Mouse (Mus musculus) cerebellum, adult 2 months (tissue): ENCODE results near the gene Shisa5. TPM values are rescaled to one million over a fixed set of nuclear protein-coding genes. Genes with fewer than 3 reads are reported as not detected.

Experiments used
- DNase-seq, 2 experiments: peaks; one replicate each; pipeline ENCODE4 v3.0.0; 2021
- H3K27ac ChIP-seq: fragments of 200-500 bp; 2 replicates; pipeline ENCODE4 v1.5.1; 2012; ENCODE audit warnings: low read length, control low read depth, inconsistent platforms; ENCODE audit not compliant: insufficient read depth
- H3K27me3 ChIP-seq: fragments of 200-500 bp; 2 replicates; pipeline ENCODE4 v1.6.1; 2012; ENCODE audit warnings: inconsistent platforms, mild to moderate bottlenecking, low read length, moderate library complexity; ENCODE audit not compliant: control insufficient read depth, insufficient read depth
- H3K4me1 ChIP-seq: fragments of 200-500 bp; 2 replicates; pipeline ENCODE4 v1.6.1; 2011; ENCODE audit warnings: low read length; ENCODE audit not compliant: control insufficient read depth, insufficient read depth
- H3K4me3 ChIP-seq: fragments of 200-500 bp; replicated peaks from 2 replicates; pipeline ENCODE3; 2011; ENCODE audit warnings: mild to moderate bottlenecking, low read depth, low read length, control low read depth; ENCODE audit not compliant: insufficient read depth
- CTCF ChIP-seq: fragments of 200-500 bp; IDR thresholded peaks from 2 replicates; pipeline ENCODE4 v1.5.1; 2011; ENCODE audit warnings: low read depth, mild to moderate bottlenecking, control low read depth, low read length, moderate library complexity, borderline replicate concordance; ENCODE audit not compliant: insufficient read depth
- POLR2A ChIP-seq: fragments of 200-500 bp; IDR thresholded peaks from 2 replicates; pipeline ENCODE4 v1.6.1; 2011; ENCODE audit warnings: low read length, control low read depth, borderline replicate concordance; ENCODE audit not compliant: insufficient read depth
- WGBS: fragments of 180-500 bp; shearing (Covaris S2); methylation state at CpG from one replicate; pipeline ENCODE4 v1.1.7; 2018; 5-methylcytosine and 5-hydroxymethylcytosine counted together
- polyA plus RNA-seq: library from polyadenylated mRNA; depleted of rRNA; stranded (reverse); fragments of >200 nt; gene quantifications from 2 replicates; pipeline ENCODE4 v1.2.3, GENCODE M21; 2012

The Shisa5 gene
- polyA plus RNA-seq, 1 experiment = 79.8 TPM

- Histone ChIP-seq H3K27me3 (no peaks in the 10 kb centered on the region), H3K27ac (no peak overlapping the region), H3K4me3 (no peak overlapping the region), H3K4me1 (no peaks in the 10 kb centered on the region)
- WGBS = 84% methylated on average over 8 of the region's 8 CpGs
- no peak for DNase-seq
- TF ChIP-seq CTCF (no peak), POLR2A (no peak)
Measured at GRCm38 (mm10) chr9:109091802-109092201, 53.4 kb downstream of the Shisa5 start.

DNA sequence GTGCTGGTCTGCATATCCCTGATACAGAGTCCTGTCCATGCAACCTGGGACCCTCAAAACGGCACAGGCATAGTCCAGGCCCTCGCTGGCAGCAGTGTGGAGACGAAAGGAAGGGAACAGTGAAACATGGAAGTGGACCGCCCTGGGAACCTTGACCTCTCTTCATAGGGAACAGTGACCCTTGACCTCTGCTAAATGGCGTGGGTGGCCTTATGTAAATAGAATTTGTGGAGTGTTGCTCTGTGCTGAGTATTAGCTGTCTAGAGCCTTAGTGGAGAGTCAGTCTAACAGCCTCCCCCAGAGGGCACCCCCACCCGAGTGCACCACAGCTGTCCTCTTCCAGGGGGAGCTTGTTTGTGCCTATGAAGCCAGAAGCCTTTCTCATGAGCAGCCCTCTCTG, 54.4 kb downstream of the Shisa5 start:
- WGBS = 55% methylated on average over 6 of the region's 6 CpGs

GRCm38 (mm10) chr9:109093786-109094552, 55.6 kb downstream of the Shisa5 start:
- Histone ChIP-seq H3K27ac (no peak overlapping the region), H3K4me1 (no peaks in the 10 kb centered on the region), H3K27me3 (no peaks in the 10 kb centered on the region), H3K4me3 (no peak overlapping the region)
- no peak for DNase-seq
- TF ChIP-seq POLR2A (no peak), CTCF (no peak)
- 34% methylated on average over 11 of the region's 11 CpGs for WGBS

More for the DNA sequence above, 54.4 kb downstream of the Shisa5 start:
- Histone ChIP-seq H3K4me1 (no peaks in the 10 kb centered on the region), H3K4me3 (no peak overlapping the region), H3K27me3 (no peaks in the 10 kb centered on the region), H3K27ac (no peak overlapping the region)
- DNase-seq = no peak
- TF ChIP-seq POLR2A (no peak), CTCF (no peak)

DNA sequence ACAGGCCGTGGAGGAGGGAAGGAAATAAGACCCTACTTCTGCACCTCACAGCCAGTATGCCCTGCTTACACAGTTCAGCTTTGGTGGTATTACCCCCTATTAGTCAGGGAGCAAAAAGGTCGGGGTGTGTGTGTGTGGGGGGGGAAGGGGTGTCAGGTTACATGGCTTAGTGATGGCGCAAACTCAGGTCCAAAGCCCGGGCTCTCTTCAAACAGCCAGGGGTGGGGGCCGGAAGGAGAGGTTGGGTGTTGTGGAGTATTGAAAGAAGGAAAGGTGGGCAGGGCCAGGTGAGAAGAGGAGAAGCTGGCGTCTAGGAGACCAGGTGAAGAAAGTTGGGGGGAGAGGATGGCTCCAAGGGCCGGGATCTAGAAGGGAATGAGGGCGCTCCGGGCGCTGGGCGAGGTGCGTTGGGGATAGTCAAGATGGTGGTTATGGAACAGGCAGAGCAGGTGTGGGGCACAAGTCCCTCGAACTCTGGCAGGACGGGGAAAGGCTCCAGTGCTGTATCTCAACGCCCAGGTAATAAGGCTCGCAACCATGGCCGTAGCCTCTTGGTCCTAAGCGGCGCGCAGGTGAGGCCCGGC, 56.3 kb downstream of the Shisa5 start:
- TF ChIP-seq CTCF (no peak), POLR2A (no peak)
- DNase-seq = no peak
- H3K4me1 ChIP-seq = no peaks in the 10 kb centered on the region
- H3K27me3 ChIP-seq = no peaks in the 10 kb centered on the region
- peak overlapping the region; percentile 56 for H3K4me3 ChIP-seq
- no peak overlapping the region for H3K27ac ChIP-seq
- WGBS = 7% methylated on average over 21 of the region's 21 CpGs

GRCm38 (mm10) chr9:109095137-109095982, 57.0 kb downstream of the Shisa5 start, which contains the start of gene Plxnb1:
Gene Plxnb1 (plus strand): TSS chr9:109095389.
- DNase-seq = peak; percentile 60 to 61
- Histone ChIP-seq H3K4me3 (peak within 1 kb of the TSS; percentile 56), H3K27me3 (no peaks in the 10 kb centered on the region), H3K4me1 (no peaks in the 10 kb centered on the region), H3K27ac (peak within 1 kb of the TSS; percentile 87; the same call in 1 of the 2 replicates)
- TF ChIP-seq CTCF (no peak), POLR2A (no peak)
- whole genome bisulfite sequencing = under 1% methylated on average over 86 of the region's 102 CpGs

DNA sequence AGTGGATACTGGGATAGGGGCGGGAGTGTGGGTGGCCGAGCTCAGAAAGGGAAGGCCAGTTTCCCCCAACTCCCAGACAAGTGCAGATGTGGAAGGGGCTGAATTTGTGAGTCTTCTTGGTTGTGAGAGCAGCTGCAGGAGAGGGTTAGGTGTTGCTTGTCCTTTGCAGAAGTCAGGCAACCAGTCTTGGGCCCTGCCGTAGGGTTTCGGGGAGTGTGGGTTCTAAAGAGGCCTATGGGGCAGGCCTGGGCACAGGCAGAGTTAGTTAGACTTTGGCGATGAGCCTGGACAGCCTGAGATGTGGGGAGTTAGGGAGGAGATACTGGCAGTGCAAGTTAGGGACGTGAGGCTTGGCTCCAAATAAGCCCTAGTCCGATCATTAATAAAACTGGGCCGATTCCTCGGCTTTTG, 57.9 kb downstream of the Shisa5 start:
- peak; percentile 27 to 31 for DNase-seq
- Histone ChIP-seq H3K27ac (peak overlapping the region; percentile 87; the same call in 1 of the 2 replicates), H3K4me1 (no peaks in the 10 kb centered on the region), H3K4me3 (peak overlapping the region; percentile 50), H3K27me3 (no peaks in the 10 kb centered on the region)
- TF ChIP-seq CTCF (no peak), POLR2A (no peak)
- 56% methylated on average over 9 of the region's 9 CpGs for WGBS

DNA sequence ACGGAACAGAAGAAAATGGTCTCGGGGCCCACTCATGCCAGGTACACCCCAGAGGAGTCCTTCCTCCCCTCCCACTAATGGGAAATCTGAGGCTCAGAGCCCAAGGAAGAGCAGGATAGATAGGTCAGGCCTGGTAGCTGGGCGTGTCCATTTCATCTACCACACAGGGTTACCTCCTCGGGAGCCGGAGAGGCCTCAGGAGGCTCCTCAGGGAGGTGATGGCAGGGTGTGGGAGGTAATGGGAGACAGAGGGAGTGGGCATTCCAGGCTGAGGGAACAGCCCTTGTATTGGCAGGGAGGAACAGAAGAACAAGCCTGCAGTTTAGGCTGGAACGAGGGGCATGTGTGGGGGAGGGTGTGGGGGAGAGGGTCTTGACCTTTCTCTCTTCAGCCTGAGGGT, 58.5 kb downstream of the Shisa5 start:
- H3K4me1 ChIP-seq = no peaks in the 10 kb centered on the region
- TF ChIP-seq POLR2A (no peak), CTCF (no peak)
- H3K27ac ChIP-seq = peak overlapping the region; percentile 87; the same call in 1 of the 2 replicates
- no peak for DNase-seq
- WGBS = 57% methylated on average over 6 of the region's 6 CpGs
- no peaks in the 10 kb centered on the region for H3K27me3 ChIP-seq
- peak overlapping the region; percentile 38 for H3K4me3 ChIP-seq
